Mouse (Mus musculus) embryonic fibroblast, embryonic 13.5 days (primary cell): ENCODE results near the gene AI413582.

ENCODE experiments used
- CTCF ChIP-seq: IDR thresholded peaks from 2 replicates; pipeline ENCODE4 v1.5.1; 2011; ENCODE audit warnings: mild to moderate bottlenecking, control low read depth, low read length, moderate library complexity, borderline replicate concordance; ENCODE audit not compliant: insufficient read depth
- POLR2A ChIP-seq: IDR thresholded peaks from 2 replicates; pipeline ENCODE4 v1.6.1; 2011; ENCODE audit warnings: low read depth, mild to moderate bottlenecking, control low read depth, low read length, moderate library complexity

DNA sequence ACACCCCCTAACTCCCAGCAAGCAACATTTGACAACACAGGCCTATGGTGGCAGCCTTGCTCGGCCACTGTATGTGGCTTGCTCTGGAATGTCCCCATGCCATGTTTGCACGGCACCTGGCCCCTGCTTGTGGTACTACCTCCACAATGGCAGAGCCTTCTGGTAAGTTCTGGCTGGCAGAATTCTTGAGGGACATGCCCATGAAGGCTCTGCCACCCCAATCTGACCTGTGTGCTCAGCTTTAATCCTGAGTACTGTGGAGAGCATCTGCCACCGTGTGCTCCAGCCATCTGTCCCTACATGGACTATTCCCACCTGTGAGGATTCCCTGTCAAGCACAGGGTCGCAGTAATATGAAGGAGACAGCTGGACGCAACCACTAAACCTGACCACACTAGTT, 35.3 kb upstream of the AI413582 start:
- TF ChIP-seq CTCF, result no peak
- no peak for TF ChIP-seq POLR2A
